Mouse (Mus musculus): ENCODE data around the gene Erich6.
"Not testable (repeated sequence)": the region's sequence is repeated elsewhere in the genome, so short reads cannot be mapped to it uniquely, and the experiment has no call there.

DNA sequence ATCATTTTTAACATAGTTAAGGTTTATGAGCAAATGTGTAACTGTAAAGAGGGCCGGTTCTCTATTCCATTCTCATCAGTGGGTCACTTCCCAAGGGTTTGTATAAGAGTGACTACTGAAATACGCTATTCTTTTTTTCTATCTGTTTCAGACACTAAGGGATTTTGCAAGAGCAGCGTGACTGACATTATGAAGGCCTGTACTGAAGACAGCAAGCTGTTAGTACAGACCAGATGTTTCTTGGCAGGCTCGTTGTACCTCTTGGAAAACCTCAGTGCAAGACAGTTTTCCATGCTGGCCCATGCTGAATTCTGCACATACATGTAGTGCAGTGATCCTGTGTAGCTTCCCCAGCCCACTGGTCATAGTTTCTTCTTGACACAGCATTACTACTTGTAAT, 46.5 kb downstream of the Erich6 start:
- not testable (repeated sequence) for TF ChIP-seq POLR2A (IDR thresholded peaks at IDR 0.05; ENCODE audit: low read depth, low read length); CTCF (IDR thresholded peaks at IDR 0.05; ENCODE audit: extremely low read depth, insufficient read length, insufficient replicate concordance, low read depth, low read length)
